Mouse (Mus musculus): ENCODE data around the gene Nop16. TPM values are rescaled to one million over a fixed set of nuclear protein-coding genes. Genes with fewer than 3 reads are reported as not detected.

Gene Nop16
- total RNA-seq, 2 experiments from 2014 or later, result 12.1 to 13.8 TPM

DNA sequence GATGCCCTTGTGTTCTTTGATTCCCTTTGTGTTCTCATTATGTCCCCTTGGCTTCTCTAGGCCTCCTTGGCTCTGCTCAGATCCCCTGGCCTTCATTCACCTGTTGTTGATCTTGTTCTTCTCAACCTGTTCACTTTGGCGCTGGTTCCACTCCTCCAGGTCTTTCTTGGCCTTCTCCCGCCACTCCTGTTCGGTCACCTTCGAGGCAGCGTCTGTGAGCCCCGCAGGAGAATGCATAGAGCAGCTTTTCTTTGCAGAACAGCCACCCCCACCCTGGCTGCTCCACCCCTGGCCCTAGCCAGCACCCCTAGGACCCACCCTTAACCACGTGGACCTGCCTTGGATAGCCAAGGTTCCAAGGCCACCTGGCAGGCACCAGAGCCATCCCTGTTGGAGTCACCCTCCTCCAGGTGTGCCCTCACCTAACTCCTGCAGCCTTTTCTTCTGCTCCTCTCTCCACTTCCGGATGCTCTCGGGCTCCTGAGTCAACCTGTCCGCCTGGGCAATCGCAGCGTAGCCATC, 8.8 kb upstream of the Nop16 start:
- no peak for ATAC-seq (replicated peaks; ENCODE audit: low FRiP score, poor library complexity, severe bottlenecking)

DNA sequence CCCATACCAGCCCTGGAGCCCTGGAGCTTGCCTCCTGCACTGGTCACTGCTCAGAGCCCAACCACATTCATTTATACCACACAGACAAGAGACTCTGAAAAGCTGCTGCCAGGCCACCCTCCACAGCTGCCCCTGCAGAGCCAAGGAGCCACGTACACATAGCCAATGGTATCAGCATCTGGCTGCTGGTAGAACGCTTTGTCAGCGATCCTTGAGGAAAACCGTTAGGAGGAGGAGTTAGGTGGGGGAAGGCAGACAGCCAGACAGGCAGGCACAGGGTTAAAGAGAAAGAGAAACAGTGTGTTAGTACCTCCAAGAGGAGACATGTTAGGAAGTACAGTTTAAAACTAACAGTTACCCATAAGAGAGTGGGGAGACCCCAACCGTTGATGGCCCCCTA, 7.0 kb upstream of the Nop16 start:
- no peak for ATAC-seq (replicated peaks; ENCODE audit: low FRiP score, poor library complexity, severe bottlenecking)

DNA sequence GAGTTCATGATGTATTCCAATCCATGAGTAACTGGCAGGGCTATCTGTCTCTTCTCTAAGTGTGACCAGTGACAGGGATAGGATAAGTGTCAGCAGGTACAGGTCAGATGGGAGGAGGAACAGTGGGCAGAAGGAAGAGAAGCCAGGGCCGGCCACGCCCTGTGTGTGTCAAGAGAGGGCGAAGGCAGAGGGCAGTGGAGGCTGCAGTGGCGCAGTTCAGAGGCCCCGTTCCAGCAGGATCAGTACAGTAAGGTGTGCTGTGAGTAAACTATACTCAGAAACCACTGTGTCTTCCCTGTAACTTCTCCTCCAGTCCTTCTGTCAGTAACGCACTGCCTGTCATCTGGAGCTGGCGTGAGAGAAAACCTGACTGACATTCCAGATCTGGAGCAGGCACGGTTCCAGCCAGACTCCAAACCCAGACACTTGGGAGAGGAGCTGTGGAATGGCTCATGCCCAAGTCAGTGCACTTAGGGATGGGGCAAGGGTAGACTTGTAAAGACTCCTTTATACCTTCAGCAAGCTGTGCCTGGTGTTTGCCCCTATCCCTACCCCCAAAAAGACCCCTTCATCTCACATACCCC, 6.3 kb upstream of the Nop16 start:
- no peak for ATAC-seq (replicated peaks; ENCODE audit: low FRiP score, poor library complexity, severe bottlenecking)

DNA sequence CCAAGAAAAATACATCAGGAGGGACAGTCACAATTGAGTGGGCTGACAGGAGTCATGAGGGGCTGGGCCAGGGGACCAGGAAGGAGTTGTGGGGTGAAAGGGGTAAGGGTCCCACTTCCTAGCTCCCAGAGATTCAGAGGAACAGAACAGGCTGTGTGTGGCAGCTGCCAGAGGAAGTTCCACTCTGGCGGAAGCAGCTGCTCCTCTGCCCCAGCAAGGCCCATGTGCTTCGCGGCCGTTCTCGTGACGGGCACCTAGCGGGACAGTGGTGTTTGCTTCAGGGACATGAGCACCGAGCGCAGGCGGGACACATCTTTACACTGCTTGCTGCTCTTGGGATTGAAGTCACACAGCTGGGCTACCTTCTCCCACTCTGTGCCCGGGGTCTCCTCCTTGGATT, 3.7 kb upstream of the Nop16 start:
- ATAC-seq (replicated peaks; ENCODE audit: low FRiP score, poor library complexity, severe bottlenecking), result no peak

DNA sequence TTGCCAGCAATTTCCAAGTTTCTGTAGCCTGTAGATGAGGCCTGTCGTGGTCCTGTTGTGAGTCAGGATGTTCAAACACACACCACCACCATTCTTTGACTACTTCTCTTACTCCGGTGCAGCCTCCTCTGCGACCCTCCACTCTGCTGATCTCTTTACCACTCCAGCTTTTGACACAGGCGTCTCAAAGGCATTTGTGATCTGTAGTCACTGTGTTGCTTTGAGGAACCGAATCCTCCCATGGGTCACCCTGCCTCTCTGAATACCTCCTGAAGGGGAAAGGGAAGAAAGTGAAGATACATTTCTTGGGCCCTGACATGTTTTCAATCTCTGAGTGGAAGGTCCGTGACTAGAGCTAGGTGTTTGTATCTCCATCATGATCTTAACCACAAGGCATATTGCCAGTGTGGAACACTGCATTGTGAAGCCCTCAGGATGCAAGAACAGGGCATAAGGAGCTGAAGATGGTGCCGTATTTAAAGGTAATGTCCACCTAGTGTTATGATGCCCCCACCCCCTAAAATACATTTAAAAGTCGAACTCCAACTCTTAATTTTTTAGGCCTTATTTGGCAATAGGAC, 2.0 kb upstream of the Nop16 start:
- ATAC-seq (replicated peaks; ENCODE audit: low FRiP score, poor library complexity, severe bottlenecking), result no peak

DNA sequence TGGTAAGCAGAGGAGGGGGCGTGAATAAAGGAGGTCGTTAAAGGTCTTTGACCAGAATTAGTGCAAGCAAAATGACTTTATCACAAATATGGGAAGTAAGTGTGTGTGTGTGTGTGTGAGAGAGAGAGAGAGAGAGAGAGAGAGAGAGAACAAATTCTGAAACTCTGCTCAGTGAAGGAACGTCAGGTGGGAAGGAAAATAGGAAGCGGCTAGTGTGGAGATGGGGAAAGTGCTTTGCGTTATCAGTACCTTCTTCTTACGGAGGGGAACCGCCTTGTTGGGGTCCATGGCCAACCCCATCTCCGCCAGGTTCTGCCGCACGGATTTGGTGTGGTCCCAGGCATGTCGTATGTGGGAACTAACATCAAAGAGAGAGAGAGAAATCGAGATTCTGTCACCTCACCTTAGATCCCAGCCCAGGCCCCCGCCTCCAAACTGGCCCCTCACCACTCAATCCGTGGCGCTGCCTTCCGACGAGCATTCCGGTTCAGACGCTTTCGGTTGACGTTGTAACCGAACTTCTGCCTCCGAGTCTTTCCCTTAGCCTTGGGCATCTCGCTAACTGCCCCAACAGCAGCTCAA, 385 bp downstream of the Nop16 start:
- peak; percentile 29 for ATAC-seq (replicated peaks; ENCODE audit: low FRiP score, poor library complexity, severe bottlenecking)

DNA sequence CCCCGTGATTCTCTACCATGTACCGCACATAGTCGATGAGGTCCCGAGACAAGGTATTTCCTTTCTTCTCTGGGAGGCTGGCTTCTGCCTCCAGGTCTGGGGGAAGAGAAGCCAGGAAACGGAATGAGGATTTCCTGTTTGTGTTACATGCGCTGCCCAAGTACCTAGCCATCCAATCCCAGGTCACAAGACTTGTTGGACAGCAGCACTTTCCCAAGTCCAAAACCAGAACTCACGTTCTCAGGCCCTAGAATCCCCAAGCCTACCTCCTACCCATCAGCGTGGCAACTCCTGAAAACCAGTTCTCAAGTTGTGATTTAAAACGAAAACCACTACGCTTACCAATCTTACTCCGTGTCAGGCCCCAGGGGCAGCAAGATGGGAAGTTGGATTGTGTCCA, 4.1 kb downstream of the Nop16 start:
- no peak for ATAC-seq (replicated peaks; ENCODE audit: low FRiP score, poor library complexity, severe bottlenecking)

DNA sequence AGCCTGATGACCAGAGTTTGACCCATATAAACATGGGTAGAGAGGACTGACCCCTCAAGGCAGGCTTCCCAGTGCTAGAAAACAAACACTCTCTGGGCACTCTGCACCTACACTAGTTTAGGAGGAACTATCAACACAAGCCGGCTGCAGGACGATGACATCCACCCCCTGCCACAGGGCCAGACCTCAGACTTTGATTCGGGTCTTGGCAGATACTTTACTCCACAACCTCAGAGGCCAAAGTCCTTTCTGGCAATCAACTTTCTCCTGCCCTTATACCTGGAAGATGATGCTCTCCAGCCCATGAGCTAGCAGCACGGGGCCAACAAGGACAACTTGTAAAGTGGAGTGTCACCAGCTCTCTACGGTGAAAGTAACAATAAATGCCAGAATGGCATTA, 7.0 kb downstream of the Nop16 start:
- no peak for ATAC-seq (replicated peaks; ENCODE audit: low FRiP score, poor library complexity, severe bottlenecking)

DNA sequence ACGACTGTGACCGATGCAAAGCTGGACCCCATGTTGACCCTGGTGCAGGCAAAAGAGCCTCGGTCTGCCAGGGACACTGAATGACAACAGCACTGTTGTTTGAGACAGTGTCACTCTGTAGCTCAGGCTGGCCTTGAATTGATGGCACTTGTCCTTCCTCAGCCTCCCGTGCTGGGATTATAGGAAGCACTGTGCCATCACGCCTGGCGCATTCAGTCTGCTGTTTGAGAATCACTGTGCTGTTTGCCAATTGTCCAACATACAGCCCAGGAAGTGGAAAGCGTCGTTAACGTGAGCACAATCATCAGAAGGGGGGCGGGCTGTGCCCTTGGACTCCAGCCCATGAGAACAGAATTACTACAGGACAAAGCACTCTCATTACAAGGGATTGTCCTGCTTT, 7.8 kb downstream of the Nop16 start:
- ATAC-seq (replicated peaks; ENCODE audit: low FRiP score, poor library complexity, severe bottlenecking), result no peak

DNA sequence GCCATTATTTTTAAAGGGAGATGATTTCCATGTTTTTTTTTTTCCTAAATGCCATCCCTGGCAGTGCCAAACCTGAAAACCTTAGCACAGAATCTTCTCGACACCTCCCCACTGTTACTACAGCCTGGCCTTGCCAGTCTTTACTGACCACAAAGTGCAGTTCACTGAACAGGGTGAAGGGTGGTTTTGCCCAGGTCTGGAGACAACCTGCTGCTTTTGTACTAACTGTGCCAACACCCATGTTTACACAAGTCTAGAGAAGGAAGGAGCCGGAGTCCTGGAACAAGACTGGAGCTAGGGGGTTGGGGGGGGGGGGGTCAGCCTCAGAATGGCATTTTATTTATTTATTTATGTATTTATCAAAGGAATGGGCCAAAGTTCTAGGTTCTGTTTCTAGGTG, 8.5 kb downstream of the Nop16 start:
- ATAC-seq (replicated peaks; ENCODE audit: low FRiP score, poor library complexity, severe bottlenecking), result no peak

DNA sequence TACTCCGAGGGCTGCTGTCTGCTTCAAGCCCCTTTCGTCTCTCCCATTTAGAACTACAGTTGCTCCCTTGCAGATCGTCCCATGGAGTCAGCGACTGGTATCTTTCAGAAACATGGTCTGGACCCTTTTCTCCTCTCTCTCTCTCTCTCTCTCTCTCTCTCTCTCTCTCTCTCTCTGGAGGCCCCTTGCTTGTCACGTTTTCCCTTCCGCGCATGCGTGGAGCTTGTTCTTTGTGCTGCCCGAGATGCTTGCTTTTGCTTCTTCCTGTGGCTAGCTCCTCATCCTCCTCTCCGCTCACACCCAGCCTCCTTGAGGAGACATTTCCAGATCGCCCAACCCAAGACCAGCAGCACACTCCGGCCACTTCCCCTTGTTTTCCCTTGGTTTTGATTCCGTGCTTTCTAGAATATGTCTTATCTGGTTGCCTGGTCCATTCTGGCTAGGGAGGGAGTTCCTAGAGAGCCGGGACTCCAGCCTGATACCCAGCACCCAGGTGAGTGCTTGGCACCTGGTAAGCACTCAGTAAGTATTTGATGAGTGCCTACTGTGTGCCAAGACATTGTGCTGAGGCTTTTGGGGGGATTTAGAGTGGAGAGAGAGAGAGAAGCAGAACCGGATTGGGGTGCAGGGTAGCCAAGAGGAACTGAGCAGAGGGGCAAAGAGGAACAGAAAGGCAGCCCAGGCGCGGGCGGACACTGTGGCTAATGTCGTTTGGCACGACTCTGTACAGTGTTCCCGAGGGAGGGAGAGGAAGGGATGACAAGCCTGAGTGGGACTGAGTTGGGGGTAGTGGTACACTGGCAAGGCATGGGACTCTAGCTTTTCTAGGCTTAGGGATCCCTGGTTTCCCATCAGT, 12.0 kb downstream of the Nop16 start:
- no peak for ATAC-seq (replicated peaks; ENCODE audit: low FRiP score, poor library complexity, severe bottlenecking)

DNA sequence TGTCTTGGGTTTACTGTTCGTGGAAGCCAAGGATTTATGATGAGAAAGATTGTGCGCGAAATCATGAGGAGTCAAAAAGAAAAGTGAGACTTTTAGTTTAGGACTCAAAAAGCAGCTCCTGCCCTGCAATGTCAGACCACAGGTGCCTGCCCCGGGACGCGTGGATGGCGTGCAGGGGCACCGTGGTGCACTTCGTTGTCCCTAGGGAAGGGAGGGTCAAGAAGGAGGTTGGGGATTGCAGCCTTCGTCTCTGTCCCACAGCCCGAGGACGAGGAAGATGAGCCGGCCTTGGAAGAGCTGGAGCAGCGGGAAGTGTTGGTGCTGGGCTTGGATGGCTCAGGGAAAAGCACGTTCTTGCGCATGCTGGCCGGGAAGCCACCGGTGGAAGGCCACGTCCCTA, 14.4 kb downstream of the Nop16 start:
- ATAC-seq (replicated peaks; ENCODE audit: low FRiP score, poor library complexity, severe bottlenecking), result no peak

DNA sequence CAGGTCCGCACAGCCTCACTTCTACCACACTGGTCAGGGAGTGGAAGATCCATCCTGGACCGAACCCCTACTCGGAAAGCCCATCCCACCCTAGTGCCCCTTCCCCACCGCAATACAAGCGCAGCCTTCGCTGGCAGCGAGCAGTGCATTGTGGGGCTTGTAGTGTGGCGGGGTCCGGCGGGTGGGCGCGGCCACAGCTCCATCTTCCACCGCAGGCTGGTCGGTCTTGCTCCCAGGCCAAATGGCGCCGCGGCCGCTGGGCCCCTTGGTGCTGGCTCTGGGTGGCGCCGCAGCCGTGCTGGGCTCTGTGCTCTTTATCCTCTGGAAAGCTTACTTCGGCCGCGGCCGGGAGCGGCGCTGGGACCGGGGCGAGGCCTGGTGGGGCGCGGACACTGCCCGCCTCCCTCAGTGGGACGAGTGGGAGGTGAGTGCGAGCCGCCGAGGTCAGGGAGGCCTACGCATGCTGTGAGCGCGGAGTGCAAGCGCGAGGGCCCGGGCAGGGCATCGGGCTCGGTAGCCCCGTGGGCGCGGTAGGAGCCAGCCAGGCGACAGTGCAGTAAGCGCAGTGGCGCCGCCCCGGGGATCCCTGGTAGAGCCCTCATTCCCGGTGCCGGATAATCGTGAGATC, 14.9 kb downstream of the Nop16 start, which contains the start of gene Arl10:
Gene Arl10, plus strand, starts transcription at position 162 of the 628 bp plus-strand sequence.
- no peak for ATAC-seq (replicated peaks; ENCODE audit: low FRiP score, poor library complexity, severe bottlenecking)

DNA sequence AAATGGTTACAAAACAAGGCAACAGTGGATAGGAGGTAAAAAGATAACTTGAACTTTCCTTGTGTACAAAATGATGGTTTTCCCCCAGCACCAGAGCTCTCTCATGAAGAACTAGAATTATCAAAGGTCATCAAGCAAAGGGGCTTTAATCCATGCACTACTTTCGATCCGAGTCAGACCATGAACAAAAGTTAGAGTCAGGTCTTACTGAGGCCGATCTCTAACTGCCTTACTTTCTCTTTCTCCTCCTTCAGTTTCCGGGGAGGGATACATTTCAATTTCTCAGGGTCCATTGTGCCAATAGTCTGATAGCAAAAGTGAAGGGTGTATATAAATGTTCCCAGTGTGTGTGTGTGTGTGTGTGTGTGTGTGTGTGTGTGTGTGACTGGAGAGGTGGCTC, 17.3 kb downstream of the Nop16 start:
- ATAC-seq (replicated peaks; ENCODE audit: low FRiP score, poor library complexity, severe bottlenecking), result no peak

DNA sequence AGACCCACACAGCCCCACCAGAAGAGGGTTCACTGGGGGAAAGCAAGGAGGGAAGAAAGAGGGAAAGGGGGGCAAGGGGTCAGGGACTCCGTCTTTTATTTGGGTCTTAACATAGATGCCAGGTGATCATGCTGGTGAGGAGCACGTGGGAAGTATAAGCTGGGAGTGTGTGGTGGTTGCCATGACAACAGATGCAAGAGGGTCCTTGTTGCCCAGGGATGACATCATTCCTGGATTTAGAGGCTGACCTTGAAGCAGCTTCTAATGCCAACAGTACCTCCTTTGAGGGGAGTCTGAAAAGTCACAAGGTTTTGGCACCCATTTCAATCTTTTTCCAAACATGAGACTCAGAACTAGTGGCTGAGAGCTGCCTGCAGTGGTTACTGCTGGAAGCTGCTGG, 18.3 kb downstream of the Nop16 start:
- ATAC-seq (replicated peaks; ENCODE audit: low FRiP score, poor library complexity, severe bottlenecking), result no peak

DNA sequence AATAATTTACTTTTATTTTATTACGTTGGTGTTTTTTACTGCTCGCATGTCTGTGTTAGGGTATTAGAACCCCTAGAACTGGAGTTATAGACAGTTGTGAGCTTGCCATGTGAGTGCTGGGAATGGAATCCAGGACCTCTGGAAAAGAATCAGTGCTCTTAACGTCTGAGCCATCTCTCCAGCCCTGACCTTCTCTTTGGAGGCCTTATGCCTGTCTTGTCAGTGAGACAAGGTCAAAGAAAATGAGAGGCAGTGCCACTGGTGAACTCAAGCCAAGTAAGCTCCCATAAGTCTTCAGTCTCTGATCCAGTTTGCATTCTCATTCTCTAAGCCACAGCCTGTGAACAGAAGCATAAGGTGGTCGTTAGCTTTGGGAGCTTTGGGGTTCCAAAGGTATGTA, 19.2 kb downstream of the Nop16 start:
- no peak for ATAC-seq (replicated peaks; ENCODE audit: low FRiP score, poor library complexity, severe bottlenecking)

DNA sequence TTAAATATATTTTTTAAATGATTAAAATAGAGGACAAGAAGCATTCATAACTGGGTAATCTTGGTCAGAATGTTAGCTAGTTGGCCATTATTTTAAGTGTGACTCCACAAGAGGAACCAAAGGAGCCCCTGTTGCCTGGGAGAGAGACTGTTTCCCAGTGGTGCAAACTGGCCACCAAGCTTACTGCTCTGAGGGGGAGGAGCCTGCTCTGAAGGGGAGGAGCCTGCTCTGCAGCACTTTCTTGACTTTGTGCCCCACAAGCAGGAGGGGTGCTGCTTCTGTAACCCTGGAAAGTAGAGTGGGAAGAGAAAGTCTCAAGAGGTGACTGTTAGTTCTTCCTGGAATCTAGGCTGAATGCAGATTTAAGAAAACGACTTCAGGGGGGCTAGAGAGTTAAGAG, 20.6 kb downstream of the Nop16 start:
- no peak for ATAC-seq (replicated peaks; ENCODE audit: low FRiP score, poor library complexity, severe bottlenecking)

DNA sequence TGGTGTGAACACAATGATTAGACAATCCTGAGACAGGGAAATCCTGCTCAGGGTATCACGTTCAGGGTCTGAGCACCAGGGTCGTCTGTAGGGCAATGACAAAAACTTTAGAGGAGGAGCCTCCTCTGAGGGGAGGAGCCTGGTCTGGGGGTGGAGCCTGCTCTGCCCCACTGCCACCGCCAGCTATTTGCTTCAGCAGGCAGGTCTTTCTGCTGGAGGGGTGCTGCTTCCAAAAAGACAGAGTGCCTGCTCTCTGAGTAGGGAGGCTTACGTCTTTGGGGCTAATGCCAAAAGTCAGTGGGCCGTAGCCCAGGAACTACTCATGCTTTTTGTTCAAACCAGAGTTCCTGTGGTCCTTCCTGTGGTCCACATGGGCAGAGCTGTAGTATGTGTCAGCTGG, 21.5 kb downstream of the Nop16 start:
- no peak for ATAC-seq (replicated peaks; ENCODE audit: low FRiP score, poor library complexity, severe bottlenecking)

DNA sequence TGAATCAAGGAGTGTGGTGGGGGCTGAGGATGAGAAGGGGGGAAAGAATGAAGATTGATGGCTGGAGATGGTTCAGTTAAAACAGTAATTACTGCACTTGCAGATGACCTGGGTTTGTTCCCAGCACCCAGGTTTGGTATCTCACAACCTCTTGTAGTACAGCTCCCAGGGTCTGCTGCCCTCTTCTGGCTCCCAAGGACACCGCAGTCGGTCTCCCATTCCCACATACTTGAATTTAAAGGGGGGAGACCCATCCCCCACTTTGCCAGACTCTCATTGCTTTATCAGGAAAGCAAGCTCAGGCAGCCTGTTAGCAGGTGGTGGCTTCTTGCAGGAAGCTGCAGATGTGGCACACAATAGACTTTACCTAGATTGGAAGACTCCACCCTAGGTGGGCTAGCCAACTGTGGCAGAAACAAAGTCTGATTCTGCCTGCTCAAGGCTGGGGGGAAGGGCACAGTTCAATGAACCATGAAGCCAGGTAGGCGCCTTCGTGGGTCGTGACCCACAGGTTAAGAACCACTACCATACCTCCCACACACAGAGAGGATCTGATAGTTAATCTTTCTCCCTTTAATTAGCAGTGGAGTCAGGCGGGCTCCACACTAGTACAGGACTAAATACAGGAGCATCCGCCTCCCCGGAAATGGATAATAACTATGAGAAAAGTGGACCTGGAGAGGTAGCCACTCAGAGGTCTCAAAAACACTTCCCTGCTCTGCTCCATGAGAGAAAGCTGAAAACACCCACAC, 24.1 kb downstream of the Nop16 start:
- ATAC-seq (replicated peaks; ENCODE audit: low FRiP score, poor library complexity, severe bottlenecking), result peak; percentile 73

DNA sequence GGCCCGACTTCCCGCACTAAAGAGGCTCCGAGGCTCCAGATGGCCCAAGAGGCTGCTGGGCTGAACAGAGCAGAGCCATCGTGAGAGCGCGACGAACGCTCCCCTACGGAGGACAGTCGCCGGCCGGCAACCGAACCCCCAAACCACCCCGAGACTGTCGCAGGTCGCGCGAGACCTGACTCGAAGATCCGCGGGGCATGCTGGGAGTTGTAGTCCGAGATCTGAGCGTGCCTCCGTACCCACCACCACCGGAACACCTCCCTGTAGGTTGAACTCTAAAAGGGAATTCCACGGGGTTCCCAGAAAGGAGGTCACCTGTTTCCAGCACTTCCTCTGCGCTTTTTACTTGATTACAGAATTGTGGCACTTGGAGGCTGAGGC, 24.7 kb downstream of the Nop16 start, which contains the start of gene 4833439L19Rik:
Gene 4833439L19Rik, minus strand, starts transcription at position 235 of the 381 bp plus-strand sequence.
- peak; percentile 97 for ATAC-seq (replicated peaks; ENCODE audit: low FRiP score, poor library complexity, severe bottlenecking)
